Mouse (Mus musculus) spleen, adult 2 months (tissue): ENCODE measurements at regions not wholly inside any gene's neighbourhood (a gene's known extent, or its start where the extent isn't known, plus 50 kb on each side); places are given as distances from the start of the nearest gene placed in this dataset.

Experiments used
- CTCF ChIP-seq: fragments of 200-500 bp; IDR thresholded peaks from 2 replicates; pipeline ENCODE4 v1.5.1; 2011; ENCODE audit warnings: mild to moderate bottlenecking, inconsistent platforms; ENCODE audit not compliant: insufficient read depth, insufficient read length, insufficient replicate concordance; ENCODE audit errors: extremely low read depth
- POLR2A ChIP-seq: fragments of 200-500 bp; IDR thresholded peaks from 2 replicates; pipeline ENCODE4 v1.6.1; 2011; ENCODE audit warnings: low read depth, low read length, inconsistent platforms

- TF ChIP-seq POLR2A (no peak), CTCF (no peak)
Observed at GRCm38 (mm10) chr2:38449092-38449491, 62.4 kb upstream of the Nek6 start.
